Mouse (Mus musculus) ES-E14 (cell line): ENCODE data around the gene Commd3.

Source experiments
- ZC3H11A ChIP-seq: IDR thresholded peaks from 2 replicates; pipeline ENCODE4 v1.6.1; 2012; ENCODE audit warnings: low read depth, mild to moderate bottlenecking, inconsistent platforms, low read length, borderline replicate concordance
- ZNF384 ChIP-seq: IDR thresholded peaks from 2 replicates; pipeline ENCODE4 v1.6.1; 2012; ENCODE audit warnings: low read depth, low read length, inconsistent platforms

GRCm38 (mm10) chr2:18688286-18688685 is 16.1 kb downstream of the Commd3 start:
- TF ChIP-seq ZNF384 (no peak), ZC3H11A (no peak)
